Mouse (Mus musculus): ENCODE data around the gene Slc35e3.

GRCm38 (mm10) chr10:117726888-117727385 lies 19.2 kb downstream of the Slc35e3 start:
- TF ChIP-seq TCF12 (IDR thresholded peaks at IDR 0.05; ENCODE audit: low read depth, low read length) (no peak), ZMIZ1 (IDR thresholded peaks at IDR 0.05; ENCODE audit: low read depth, low read length) (no peak)

Measured in CH12.LX (cell line).